Mouse (Mus musculus): ENCODE measurements at regions not wholly inside any gene's neighbourhood (a gene's known extent, or its start where the extent isn't known, plus 50 kb on each side); places are given as distances from the start of the nearest gene placed in this dataset.

DNA sequence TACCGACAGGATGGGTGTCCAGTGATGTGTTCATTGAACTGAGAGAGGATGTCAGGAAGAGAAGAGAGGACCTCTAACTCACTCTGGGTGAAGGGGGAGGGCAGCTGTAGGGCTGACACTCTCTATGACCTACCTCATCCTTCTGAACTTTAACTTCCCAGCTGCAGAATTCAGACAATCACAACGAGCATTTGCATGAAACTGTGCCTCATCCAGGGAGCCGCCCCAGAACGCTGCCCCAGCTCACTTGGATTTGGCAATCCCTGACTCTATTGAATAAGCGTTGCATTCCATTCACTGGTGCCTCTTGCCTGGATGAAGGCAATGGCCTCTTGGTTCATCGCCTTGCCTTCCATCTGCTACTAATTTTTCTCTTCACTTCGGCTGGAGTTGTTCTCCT lies 223.9 kb upstream of the Gm12728 start:
- no peak for DNase-seq

DNA sequence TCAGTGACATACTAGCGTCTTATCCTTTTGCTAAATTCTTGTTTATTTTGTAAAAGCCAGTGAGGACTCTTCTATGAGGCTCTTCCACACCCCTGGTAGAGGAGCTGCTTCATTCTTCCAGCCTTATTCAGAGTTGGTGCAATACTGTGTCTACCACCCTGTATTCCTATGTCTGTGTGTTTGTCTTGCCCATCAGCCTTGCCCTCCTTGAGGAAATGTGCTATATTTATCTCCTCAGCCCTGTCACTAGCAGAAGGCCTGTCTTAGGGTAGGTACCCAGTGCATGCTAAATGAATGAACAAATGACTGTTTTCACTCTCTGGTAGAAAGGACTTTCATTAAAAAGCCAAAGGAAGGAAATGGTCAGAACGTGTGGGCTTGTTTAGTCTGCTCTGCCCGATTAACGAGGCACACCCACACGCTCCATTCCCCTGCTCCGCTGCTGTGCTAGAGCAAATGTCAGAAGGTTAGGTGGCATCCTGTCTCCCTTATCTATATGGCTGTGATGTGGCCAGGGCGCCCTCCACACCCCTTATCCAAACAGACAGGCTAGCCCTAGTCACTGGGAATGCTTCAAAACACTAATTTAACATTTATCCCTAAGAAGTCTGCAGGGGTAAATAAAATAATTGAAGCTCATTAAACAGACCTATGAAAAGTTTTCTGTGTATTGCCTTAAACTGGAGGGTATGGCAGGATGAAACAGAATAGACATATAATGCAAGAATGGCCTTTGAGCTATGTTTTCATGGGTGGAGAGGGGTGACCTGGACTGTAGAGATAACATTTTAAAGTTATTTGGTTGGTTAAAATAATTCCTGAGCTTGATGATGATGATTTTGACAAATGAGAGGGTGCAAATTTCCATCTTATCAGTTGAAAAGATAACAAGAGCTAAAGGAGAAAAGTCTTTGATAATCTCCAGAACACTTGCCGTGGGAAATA lies 222.9 kb upstream of the Gm12728 start:
- DNase-seq, result no peak

DNA sequence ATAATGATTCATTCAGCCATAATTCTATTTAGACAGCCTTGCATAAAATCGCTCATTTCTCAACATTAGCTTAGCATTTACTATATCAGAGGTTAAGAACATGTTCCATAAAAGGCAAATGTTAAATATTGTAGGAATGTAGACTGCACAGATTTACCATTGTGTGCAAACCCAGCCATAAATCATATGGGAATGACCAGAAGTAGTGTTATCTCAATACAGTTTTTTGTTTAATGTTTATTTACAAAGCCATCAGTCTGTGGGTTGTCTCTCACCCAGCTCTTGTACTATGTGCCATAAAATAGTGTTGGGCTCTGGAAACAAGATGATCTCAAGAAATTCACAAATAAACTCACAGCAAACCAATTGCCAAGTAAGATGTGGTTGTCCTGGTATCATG lies 220.0 kb upstream of the Gm12728 start:
- no peak for DNase-seq

DNA sequence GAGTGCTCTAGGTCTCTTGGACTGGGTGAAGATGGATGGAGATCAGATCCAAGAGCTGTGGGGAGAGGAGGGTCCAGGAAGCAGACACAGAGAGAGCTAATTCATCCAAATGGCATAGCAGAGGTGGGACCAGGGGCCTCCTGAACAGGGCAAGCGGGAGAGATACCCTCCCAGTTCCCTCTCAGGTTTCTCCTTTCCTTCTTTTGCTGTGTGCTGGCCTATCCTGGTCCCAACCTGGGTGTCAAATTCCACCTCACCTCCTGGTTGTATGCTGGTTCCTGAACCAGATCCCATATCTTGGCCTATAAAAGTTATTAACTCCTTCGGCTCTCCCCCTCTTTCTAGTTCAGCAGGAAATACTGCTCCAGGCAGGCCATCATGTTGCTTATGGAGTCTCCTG lies 214.1 kb upstream of the Gm12728 start:
- DNase-seq, result no peak

DNA sequence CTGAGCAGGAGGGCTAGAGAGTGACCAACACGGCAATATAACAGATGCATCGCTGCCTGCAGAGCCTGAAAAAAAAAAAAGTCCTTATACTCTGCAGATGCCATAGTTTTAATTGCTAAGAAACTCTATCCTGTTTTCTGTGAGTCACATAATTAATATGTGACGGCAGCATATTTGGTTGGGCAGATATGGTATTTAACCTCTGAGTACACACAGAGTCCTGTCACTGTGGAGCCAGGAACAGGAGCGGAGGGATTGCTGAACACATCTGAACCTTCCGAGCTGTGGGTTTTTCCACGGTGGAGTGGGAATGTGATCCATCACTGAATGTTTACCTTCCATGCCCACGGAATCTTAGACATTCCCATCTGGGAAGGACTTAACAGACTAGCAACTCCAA lies 208.7 kb upstream of the Gm12728 start:
- DNase-seq, result no peak

DNA sequence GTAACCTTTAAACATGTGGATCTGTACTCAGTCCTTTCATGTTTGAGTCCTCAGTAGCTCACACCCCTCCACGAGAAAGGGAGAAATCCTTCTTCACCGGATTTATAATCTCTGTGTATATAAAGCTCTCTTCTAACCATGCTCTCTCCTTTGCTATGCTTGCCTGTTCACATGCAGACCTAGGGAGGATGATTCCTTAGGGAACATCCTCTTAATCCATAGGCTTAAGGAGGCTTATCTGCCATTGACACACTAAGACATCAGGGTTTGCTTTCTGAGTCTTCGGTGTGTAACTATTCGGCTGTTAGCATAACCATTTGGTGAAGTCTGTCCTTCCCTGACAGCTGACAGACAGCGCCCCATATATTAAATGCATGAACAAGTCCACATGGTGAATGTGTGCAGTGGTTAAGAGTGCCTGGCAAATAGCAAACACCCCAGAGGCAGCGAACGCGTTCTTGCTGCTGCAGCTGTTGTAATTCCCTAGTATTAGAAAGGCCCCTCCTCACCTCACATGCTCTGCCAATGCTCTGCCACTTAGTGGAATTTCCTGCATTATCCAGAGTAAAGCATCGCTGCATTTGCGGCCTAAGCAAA lies 205.2 kb upstream of the Gm12728 start:
- DNase-seq, result no peak

DNA sequence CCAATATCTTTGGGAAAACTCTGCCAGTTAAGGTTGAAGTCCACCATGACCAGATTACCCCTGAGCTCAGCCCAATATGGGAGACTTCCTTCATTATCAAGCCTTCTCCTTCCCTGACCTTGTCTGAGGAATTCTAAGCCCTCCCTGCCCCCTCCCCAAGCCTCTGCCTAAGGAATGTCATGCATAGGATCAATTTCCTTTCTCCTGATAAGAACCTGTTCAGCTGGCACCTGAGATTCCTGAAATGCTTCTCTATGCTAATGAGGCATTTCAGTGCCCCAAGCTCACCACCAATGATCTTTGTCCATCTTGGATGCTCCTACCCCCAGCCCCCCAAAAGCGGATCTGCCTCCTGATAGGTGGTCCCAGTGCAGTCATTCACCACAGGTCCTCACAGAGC lies 186.0 kb upstream of the Gm12728 start:
- DNase-seq, result no peak

DNA sequence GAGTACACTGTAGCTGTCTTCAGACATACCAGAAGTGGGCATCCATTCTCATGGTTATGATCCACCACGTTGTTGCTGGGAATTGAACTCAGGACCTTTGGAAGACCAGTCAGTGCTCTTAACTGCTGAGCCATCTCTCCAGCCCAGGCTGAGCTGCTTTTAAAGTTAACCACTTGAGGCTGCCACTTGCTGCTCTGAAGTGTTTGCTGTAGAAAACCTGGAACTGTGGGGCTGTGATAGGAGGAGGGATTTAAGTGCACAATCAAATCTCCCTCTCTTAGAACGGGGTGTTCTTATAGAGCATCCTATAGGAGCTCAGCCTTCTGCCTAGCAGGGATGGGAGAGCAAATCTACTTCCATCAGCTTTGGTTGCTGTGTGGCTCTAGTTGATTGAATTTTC lies 185.1 kb upstream of the Gm12728 start:
- DNase-seq, result no peak

DNA sequence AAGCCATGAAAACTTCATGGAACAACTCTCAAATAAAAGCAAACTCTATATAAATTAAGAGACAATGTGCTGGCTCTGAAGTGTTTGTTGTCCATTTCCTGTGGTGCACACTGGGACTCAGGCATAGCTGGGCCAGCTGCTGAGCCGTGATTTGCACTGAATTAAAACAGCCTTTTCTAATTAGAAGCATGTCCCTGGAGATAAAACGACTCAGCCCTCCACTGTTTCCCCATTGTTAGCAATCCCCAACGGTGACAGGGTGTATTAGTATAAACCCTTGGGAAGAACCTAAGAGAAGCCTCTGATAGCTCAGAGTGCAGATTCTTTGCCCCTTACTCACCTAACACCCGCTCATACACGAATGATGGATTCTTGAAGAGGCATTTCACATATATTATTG lies 182.9 kb upstream of the Gm12728 start:
- DNase-seq, result no peak

DNA sequence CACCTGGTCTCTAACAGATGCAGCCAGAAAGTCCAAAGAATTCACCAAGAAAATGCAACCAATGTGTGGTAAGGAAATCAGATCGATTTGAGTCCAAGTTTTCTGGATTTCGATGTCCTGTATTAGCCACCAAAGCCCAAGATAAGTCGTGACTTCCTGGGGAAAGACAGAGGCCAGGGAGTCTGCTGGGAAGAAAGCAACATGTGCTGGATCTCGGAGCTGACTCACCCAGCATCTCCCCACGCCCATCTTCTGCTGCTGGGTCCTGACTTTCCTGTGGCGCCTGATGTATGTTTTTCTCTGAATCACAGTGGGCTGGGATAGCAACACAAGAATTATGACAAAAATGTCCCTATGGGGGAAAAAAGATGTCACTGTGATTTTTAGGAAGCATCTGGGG lies 178.8 kb upstream of the Gm12728 start:
- no peak for DNase-seq

DNA sequence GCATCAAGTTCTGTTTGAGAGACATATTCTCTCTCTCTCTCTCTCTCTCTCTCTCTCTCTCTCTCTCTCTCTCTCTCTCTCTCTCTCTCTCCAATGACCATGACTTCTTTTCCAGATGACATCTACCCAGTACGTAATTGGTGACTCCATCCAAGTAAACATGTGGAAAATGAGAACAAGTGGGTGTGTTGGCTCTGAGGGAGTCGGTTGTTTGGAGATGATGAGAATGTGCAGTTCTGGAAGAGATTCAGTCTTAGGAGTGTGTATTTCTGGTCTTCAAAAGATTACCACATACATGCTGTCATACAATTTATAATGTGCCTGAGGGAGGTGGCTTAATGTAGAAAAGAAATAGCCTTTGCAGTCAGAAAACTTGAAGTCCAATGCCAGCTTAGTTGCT lies 175.3 kb upstream of the Gm12728 start:
- DNase-seq, result no peak

DNA sequence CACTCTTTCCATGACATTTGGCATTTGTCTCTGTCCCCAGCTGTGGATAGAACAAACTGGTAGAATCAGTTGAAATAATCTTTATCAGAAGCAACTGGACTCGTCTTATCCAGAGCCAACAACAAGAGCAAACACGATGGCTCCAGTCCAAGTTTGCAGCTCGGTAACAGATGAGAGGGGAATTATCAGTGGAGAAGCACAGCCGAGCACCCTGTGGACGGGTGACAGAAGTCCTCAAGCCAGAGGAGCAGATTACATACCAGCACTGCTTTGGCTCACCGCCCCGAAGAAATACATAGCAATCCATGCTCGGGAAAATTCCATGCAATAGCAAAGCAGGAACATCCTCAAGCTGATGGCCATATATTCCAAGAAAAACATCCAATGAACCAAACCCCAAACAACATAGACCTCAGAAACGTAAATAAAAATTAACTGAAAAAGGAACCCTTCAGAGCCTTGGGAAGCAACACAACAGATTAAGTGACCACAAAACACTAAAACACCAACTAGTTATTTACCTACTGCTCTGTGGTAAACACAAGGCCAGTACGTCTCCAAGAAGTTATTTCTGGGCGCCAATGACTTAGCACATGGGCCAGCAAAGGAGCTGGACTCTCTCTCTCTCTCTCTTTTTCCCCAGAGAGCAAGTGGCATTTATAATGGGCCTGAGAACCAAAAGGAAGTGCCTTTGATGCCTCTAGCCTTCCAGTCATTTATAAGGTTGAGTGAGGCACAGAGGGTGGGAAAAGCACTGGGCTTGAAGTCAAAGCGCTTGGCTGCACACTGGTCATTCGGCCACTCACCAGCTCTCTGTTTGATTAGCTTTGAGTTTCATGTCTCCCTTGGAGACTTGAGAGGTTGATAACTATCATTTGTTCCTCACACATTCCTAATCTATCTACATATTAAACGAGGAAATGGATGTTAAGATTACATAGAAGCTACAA lies 163.0 kb upstream of the Gm12728 start:
- DNase-seq, result no peak

DNA sequence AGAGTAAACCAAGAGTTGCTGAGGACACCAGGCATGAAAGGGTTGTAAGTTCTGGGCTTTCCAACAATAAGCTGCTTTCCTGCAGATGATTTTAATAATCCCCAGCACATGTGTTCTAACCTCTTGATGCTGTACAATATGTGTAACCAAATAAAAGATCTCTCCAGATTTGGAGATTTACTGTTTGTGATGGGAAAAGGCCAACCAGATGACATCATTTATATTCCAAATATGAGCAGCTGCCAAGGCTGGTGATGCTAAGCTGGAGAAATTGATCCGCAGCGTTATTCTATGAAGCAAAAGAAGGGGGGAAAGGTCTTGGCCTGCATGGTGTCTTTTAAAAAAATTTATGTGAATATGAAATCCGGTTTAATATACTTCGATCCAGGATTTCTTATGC lies 160.1 kb upstream of the Gm12728 start:
- no peak for DNase-seq

DNA sequence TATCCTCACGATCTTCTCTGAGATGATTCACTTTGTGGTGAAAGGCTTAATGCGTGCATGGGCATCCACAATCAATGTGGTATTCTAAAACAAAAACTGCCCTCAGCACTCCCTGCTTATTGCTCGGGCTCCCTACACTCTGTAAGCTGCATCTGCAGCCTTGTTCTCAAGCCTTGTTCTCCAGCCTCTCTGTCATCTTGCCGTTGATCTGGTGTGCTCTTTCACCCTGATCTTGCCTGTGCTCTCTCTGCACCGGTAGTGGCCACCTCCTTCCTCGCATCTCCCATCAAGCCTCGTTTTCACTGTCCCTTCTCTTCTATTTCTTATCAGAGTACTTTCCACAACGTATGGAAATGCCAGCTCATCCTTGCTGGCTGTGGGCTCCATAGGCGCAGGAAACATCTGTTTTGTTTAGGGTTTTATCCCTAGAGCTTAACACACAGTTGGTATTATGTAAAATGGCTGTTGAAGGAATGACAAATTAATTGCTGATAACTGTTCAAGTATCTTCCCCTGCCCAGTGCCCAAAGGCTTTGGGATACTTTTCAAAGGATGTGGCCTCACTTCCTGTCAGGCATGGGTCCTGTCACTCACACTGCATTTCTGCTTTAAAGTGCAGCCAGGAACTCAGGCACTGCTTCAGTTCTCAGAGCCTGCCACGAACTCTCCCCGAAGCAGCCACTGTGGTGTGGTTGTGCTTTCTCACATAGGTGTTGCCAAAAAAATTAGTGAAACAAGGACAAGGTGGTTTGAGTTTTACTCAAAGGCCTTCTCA lies 158.9 kb upstream of the Gm12728 start:
- no peak for DNase-seq

DNA sequence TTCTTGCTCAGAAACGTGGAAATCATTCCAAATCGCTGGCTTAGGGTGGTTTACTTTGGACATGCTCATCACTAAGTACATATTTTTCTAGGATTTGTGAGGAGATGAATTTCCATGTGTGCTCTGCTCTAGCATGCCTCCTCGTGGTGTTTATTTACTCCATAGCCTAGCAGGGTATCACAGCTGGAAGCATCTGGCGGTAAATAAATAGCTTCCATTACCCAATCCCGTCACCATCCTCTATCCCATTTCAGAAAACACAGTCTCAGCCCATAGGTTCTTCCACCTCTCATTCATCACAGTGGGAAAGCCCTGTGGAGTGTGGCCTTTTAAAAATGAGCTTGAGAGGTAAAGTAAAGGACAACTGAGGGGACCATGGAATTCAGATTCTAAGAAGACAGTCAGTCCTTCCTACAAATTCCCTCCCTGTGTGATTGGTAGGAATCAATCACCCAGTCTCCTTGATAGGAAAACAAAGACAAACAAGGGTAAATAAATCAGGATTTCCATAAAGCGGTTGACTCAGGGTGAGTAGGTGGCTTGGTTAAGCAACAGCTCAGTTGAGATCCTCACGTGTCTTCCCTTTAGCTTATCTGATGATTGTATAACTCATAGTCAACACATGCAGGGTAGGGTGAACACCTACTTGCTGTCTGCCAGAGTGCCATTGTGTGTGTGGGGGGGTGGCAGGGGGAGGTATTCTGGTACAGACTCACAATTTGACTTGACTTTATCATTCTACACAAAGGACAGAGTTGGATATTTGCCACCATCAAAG lies 156.9 kb upstream of the Gm12728 start:
- DNase-seq, result no peak

DNA sequence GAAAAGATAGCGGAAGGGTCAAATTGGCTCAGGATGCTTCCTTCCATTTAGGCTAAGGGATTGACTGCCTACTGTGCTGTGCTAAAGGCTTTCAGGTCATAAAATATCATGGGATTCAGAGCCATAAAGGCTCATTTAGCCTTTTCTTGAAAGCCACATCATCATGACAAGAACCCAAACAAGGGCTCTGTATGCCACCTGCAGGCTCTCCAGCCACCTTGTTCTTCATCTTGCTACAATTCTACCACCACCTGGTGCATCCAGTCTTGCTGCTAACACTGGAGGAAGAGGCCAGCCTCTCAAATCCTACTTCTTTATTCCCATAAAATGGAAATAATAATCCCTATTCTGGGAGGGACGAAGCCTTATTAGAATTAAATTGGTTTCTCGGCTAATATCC lies 155.9 kb upstream of the Gm12728 start:
- DNase-seq, result no peak

DNA sequence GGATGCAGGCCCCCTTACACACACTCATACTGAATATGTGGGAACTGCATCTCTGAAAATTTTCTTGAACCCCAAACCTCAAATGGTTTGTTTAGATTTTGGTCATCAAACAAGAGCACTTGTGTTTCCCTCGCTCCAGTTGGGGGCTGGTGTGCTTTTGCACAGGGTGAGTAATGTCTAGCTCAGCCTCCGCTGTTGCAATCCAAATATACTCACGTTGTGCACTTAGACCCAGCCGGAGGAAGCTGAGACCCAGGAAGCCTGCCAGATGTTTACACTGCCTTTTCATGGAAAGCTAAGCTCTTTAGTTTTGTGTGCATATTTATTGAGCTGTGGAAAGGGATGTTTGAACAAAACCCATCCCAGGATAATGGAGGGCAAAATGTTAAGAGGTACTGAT lies 148.9 kb upstream of the Gm12728 start:
- DNase-seq, result no peak

DNA sequence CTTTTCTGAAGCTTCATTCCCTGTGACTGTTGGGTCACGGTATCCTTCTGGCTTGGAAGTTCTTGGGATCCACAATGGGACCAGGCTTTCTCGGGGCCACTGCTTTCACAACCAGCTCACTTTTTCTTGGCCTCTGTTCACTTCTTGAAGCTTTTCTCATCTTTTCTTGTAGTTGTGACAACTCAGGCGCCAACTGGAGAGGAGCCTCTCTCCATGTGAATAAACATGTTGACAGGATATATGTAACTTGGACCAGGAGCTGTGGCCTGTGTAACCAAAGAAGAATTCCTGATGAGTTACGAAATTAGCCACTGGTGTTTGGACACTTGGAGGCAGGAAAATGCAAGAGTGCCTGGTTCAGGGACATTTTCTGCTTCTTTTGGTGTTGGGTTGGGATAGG lies 148.1 kb upstream of the Gm12728 start:
- no peak for DNase-seq

DNA sequence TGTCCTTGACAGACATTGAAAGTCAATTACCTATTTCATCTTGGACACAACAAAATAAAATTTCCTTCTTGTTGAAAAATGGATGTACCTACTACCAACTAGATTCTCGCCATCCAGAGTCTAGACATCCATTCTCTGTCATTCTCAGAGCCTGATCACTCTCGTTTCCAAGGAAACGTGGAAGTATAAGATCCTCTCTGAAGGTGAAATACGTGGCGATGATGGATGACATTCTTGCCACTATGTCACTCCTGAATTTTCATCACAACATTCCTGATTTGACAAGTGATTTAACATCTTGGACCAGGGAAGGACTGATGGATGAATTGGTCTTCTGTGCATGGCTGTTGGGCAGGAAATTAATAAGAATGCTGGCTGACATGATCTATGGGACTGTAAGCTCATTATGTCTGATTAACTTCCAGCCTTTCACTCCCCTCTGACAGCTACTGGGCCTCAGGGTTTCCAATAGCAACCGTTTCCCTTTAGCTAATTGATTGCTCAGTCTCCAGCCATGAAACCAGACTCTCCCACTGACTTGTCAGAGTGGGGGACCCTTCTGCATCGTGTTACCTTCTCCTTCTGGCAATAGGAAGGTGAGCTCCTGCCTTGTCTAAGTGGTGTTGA lies 140.7 kb upstream of the Gm12728 start:
- no peak for DNase-seq

DNA sequence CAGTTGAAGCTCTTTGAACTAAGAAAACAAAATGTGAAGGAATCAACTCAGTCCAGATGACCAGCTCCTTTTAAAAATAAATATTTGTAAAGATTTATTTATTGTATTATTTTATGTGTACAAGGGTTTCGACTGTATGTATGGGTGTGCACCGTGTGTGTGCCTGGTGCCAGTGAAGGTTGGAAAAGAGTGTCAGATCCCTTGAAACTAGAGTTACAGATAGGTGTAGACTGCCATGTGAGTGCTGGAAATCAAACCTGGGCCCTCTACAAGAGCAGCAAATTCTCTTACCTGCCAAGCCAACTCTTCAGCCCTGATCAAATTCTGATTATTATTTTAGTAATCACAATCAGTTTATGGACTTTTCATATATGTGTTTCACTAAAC lies 140.2 kb upstream of the Gm12728 start:
- no peak for DNase-seq

DNA sequence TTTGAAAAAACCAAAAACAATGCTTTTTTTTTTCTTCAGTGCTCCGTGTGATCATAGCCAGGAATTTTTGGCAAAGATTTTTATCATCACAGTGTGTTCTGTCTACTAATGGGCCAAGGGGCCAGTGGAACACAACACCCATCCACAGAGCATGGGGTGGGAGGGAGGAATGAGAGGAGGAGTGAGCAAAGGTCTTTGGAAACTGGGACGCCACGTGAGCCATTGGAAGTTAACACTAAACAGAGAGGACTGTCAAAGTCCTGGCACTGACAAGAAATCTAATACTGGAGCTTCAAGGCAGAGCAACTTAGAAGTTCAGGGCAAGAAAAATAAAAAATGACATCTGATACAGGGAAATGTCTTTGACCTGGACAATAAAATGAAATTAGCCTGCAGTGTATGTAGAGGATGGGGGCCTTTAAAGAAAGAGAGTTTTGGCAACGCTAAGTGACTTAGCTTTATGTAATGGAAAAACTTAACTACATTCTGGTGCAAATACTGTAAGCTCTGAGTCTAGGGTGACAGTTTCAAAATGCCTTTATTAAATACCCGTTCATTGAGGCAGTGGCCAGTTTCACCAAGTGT lies 133.5 kb upstream of the Gm12728 start:
- DNase-seq, result no peak

Data from right cerebral cortex, adult 18-20 months (tissue).